Mouse (Mus musculus) CH12.LX (cell line): ENCODE data around the gene Chrne. TPM values are rescaled to one million over a fixed set of nuclear protein-coding genes. Genes with fewer than 3 reads are reported as not detected.

Source experiments
- DNase-seq: peaks from one replicate; pipeline ENCODE4 v3.0.0-alpha.2; 2013; ENCODE audit errors: extremely low read depth
- H3K27ac ChIP-seq: 2 replicates; pipeline ENCODE4 v1.5.1; 2012; ENCODE audit warnings: low read depth, mild to moderate bottlenecking, control low read depth, moderate library complexity; ENCODE audit not compliant: insufficient read depth
- H3K27me3 ChIP-seq: replicated peaks from 2 replicates; pipeline ENCODE3; 2012; ENCODE audit warnings: inconsistent platforms
- H3K36me3 ChIP-seq, 2 experiments: replicated peaks in 1 of 2; 2 replicates each; pipeline versions ENCODE3 to v1.6.1; 2012; ENCODE audit warnings: inconsistent platforms in 1 of 2, low read length in 1 of 2, mild to moderate bottlenecking in 1 of 2, mixed read lengths in 1 of 2, moderate library complexity in 1 of 2; ENCODE audit not compliant: control insufficient read depth in 1 of 2, insufficient read depth in 1 of 2
- H3K4me1 ChIP-seq, 2 experiments: 2 replicates each; pipeline ENCODE4 v1.6.1; 2012; ENCODE audit warnings: inconsistent platforms in 1 of 2, moderate library complexity in 1 of 2; ENCODE audit not compliant: insufficient read depth in 2 of 2, control insufficient read depth in 1 of 2
- H3K4me2 ChIP-seq: 2 replicates; pipeline ENCODE4 v1.6.1; 2012; ENCODE audit warnings: low read depth, mild to moderate bottlenecking, control low read depth; ENCODE audit not compliant: poor library complexity, insufficient read depth, severe bottlenecking
- H3K4me3 ChIP-seq, 3 experiments: fragments of 150-350 bp in 1 of 3; sonication (generic) in 1 of 3; replicated peaks in 1 of 3; 2 replicates each; pipeline versions ENCODE3 to v1.5.1; 2011 to 2012; ENCODE audit warnings: low read depth in 2 of 3, low read length in 2 of 3, mild to moderate bottlenecking in 2 of 3, moderate library complexity in 2 of 3, control low read depth in 1 of 3, improper control_type of control experiment in 1 of 3, inconsistent platforms in 1 of 3, mixed read lengths in 1 of 3; ENCODE audit not compliant: poor library complexity in 1 of 3
- H3K79me2 ChIP-seq: replicated peaks from 2 replicates; pipeline ENCODE4 v1.6.1; 2012; ENCODE audit warnings: mild to moderate bottlenecking, moderate library complexity; ENCODE audit not compliant: control insufficient read depth, poor library complexity, insufficient read depth, severe bottlenecking; ENCODE audit errors: extremely low read depth
- H3K9ac ChIP-seq: 2 replicates; pipeline ENCODE4 v1.6.1; 2012; ENCODE audit warnings: low read depth, mild to moderate bottlenecking, control low read depth, moderate library complexity; ENCODE audit not compliant: insufficient read depth
- H3K9me3 ChIP-seq: replicated peaks from 2 replicates; pipeline ENCODE3; 2012; ENCODE audit warnings: low read length, inconsistent platforms, mixed read lengths
- BHLHE40 ChIP-seq: IDR thresholded peaks from 2 replicates; pipeline ENCODE4 v1.6.1; 2011; ENCODE audit warnings: mild to moderate bottlenecking, low read depth, low read length, improper control_type of control experiment
- CHD1 ChIP-seq: IDR thresholded peaks from 2 replicates; pipeline ENCODE4 v1.6.1; 2012; ENCODE audit warnings: low read depth, low read length, improper control_type of control experiment, inconsistent platforms
- ELF1 ChIP-seq: IDR thresholded peaks from 2 replicates; pipeline ENCODE4 v1.6.1; 2014; ENCODE audit warnings: low read depth, mild to moderate bottlenecking, inconsistent platforms, low read length, improper control_type of control experiment
- GABPA ChIP-seq: IDR thresholded peaks from 2 replicates; pipeline ENCODE4 v1.6.1; 2012; ENCODE audit warnings: low read depth, low read length, improper control_type of control experiment, inconsistent platforms; ENCODE audit not compliant: insufficient replicate concordance
- HCFC1 ChIP-seq: IDR thresholded peaks from 2 replicates; pipeline ENCODE4 v1.6.1; 2012; ENCODE audit warnings: low read depth, mild to moderate bottlenecking, inconsistent platforms, low read length, improper control_type of control experiment
- IRF4 ChIP-seq: IDR thresholded peaks from 2 replicates; pipeline ENCODE4 v1.6.1; 2014; ENCODE audit warnings: low read depth, mild to moderate bottlenecking, inconsistent platforms, low read length, improper control_type of control experiment
- JUN ChIP-seq: IDR thresholded peaks from 2 replicates; pipeline ENCODE4 v1.6.1; 2011; ENCODE audit warnings: low read depth, mild to moderate bottlenecking, low read length, improper control_type of control experiment, moderate library complexity; ENCODE audit not compliant: insufficient read depth
- JUND ChIP-seq: conservative IDR thresholded peaks from 2 replicates; pipeline ENCODE4 v1.6.1; 2011; ENCODE audit warnings: low read depth, low read length, improper control_type of control experiment
- MAX ChIP-seq: IDR thresholded peaks from 2 replicates; pipeline ENCODE4 v1.6.1; 2011; ENCODE audit warnings: low read length, improper control_type of control experiment
- MAZ ChIP-seq: IDR thresholded peaks from 2 replicates; pipeline ENCODE4 v1.6.1; 2012; ENCODE audit warnings: low read depth, mild to moderate bottlenecking, inconsistent platforms, low read length, improper control_type of control experiment, moderate library complexity
- MYC ChIP-seq: IDR thresholded peaks from 2 replicates; pipeline ENCODE4 v1.6.1; 2011; ENCODE audit warnings: low read depth, mild to moderate bottlenecking, improper control_type of control experiment, low read length
- NRF1 ChIP-seq: IDR thresholded peaks from 2 replicates; pipeline ENCODE4 v1.6.1; 2014; ENCODE audit warnings: low read depth, mild to moderate bottlenecking, inconsistent platforms, low read length, improper control_type of control experiment, moderate library complexity
- PAX5 ChIP-seq: IDR thresholded peaks from 2 replicates; pipeline ENCODE4 v1.6.1; 2012; ENCODE audit warnings: low read length, inconsistent platforms, mixed read lengths
- POLR2A ChIP-seq: IDR thresholded peaks from 2 replicates; pipeline ENCODE4 v1.6.1; 2011; ENCODE audit warnings: low read depth, mild to moderate bottlenecking, improper control_type of control experiment, low read length
- POLR2AphosphoS2 ChIP-seq: IDR thresholded peaks from 2 replicates; pipeline ENCODE4 v1.6.1; 2011; ENCODE audit warnings: low read depth, low read length, improper control_type of control experiment
- RAD21 ChIP-seq: IDR thresholded peaks from 2 replicates; pipeline ENCODE4 v1.6.1; 2011; ENCODE audit warnings: low read depth, mild to moderate bottlenecking, low read length, improper control_type of control experiment, moderate library complexity
- RCOR1 ChIP-seq: conservative IDR thresholded peaks from 2 replicates; pipeline ENCODE4 v1.6.1; 2012; ENCODE audit warnings: low read depth, mild to moderate bottlenecking, inconsistent platforms, low read length, improper control_type of control experiment
- SMC3 ChIP-seq: IDR thresholded peaks from 2 replicates; pipeline ENCODE4 v1.6.1; 2011; ENCODE audit warnings: low read depth, low read length, improper control_type of control experiment
- TBP ChIP-seq: conservative IDR thresholded peaks from 2 replicates; pipeline ENCODE4 v1.6.1; 2011; ENCODE audit warnings: low read depth, low read length, improper control_type of control experiment
- TCF12 ChIP-seq: IDR thresholded peaks from 2 replicates; pipeline ENCODE4 v1.6.1; 2014; ENCODE audit warnings: low read depth, mild to moderate bottlenecking, inconsistent platforms, low read length, improper control_type of control experiment
- UBTF ChIP-seq: IDR thresholded peaks from 2 replicates; pipeline ENCODE4 v1.6.1; 2012; ENCODE audit warnings: low read depth, mild to moderate bottlenecking, inconsistent platforms, low read length, improper control_type of control experiment, moderate library complexity
- ZC3H11A ChIP-seq: IDR thresholded peaks from 2 replicates; pipeline ENCODE4 v1.6.1; 2012; ENCODE audit warnings: low read depth, mild to moderate bottlenecking, inconsistent platforms, low read length, improper control_type of control experiment
- ZKSCAN1 ChIP-seq: IDR thresholded peaks from 2 replicates; pipeline ENCODE4 v1.6.1; 2012; ENCODE audit warnings: low read depth, inconsistent platforms, low read length, improper control_type of control experiment, borderline replicate concordance
- ZMIZ1 ChIP-seq: IDR thresholded peaks from 2 replicates; pipeline ENCODE4 v1.6.1; 2012; ENCODE audit warnings: low read depth, mild to moderate bottlenecking, inconsistent platforms, low read length, improper control_type of control experiment
- ZNF384 ChIP-seq: IDR thresholded peaks from 2 replicates; pipeline ENCODE4 v1.6.1; 2012; ENCODE audit warnings: low read depth, low read length, improper control_type of control experiment, inconsistent platforms
- dilution Hi-C: fragments of 300-500 bp; cut with MboI; formaldehyde crosslinking; loops from 2 replicates; pipeline ENCODE4 v1.14.3; 2020; ENCODE audit warnings: low sequenced_read_pairs; ENCODE audit not compliant: extremely low pct_unique_long_range_greater_than_20kb, extremely low pct_ligation_motif_present
- in situ Hi-C: fragments of 300-500 bp; cut with MboI; formaldehyde crosslinking; loops from 3 replicates; pipeline ENCODE4 v1.14.3; 2019; ENCODE audit warnings: low sequenced_read_pairs, low pct_ligation_motif_present, low pct_unique_long_range_greater_than_20kb, mixed read lengths
- polyA plus RNA-seq: library from polyadenylated mRNA; unstranded; fragments of >175 nt; gene quantifications from 2 replicates; pipeline ENCODE4 v1.2.1, GENCODE M21; 2012; ENCODE audit warnings: low read depth; ENCODE audit not compliant: insufficient read length
- total RNA-seq, 2 experiments: library from RNA; depleted of rRNA; stranded (reverse); fragments of 300-350 nt in 1 of 2; fragments of >200 nt in 1 of 2; gene quantifications; 2 replicates each; pipeline ENCODE4 v1.2.3; 2012 to 2014

Chrne gene
- total and polyA plus RNA-seq, 3 experiments = not detected

DNA sequence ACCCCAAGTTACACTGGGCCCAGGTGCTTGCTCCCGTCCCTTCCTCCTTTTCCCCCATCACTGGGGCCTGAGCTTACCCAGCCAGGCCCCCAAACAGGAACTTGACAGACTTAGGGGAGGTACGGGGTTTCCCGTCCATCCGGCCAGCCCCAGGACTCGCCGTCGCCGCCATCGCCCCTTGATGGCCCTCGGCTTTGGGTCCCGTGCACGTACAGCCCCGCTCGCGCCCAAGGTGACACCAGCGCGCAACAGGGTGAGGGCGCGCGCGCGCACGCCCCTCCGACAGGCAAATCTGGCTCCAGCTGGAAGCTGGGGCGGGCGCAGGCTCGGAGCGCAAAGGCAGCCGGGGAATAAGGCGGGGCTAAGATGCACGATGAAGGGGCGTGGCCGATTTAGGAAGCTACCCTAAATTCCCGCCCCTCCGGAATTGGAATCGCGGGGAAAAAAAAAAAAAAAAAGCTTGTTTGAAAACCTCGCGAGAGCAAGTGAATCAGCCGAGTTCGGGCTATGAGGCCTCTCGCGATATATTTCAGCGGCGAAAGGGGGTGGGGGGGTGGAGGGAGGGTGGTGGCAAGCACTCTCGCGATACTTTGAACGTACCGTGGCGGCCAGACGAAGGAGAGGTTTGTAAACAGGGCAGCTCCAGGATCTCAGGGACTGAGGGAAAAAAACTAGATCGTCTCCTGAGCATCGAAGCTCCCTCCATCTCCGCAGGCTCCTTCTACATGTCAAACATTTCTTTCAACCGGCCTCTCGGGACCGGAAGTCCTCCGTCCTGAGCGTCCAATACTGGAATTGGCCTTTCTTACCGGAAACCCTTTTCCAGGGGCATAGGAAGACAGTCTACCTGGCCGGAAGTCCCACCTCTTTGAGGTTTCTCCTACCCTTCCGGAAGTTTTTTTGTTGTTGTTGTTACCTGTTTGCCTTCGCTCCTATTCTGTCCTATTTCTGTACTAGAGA is 28.0 kb upstream of the Chrne start, which contains the start of the genes Rnf167 and Slc25a11 (continued):
- peak; percentile 96 for TF ChIP-seq BHLHE40

DNA sequence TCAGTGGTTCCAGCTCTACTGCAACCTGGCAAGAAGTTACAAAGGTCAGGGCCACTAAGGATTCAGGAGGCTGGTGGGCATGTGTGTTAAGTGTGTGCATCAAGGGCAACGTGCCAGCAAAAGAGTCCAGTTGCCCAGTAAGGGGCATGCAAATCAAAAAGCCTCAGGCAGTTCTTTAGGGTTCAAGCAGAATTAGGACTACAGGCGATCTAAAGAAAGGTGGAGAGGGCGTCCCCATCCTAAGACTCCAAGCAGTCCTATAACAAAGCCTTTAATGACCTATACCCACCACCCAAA is 27.2 kb upstream of the Chrne start:
- Histone ChIP-seq H3K9me3 (no peaks in the 10 kb centered on the region), H3K4me2 (peak overlapping the region; percentile 81), H3K9ac (peak overlapping the region; percentile 93), H3K27me3 (no peaks in the 10 kb centered on the region), H3K36me3 (peaks cover 34 to 72% of the 10 kb centered on the region in 2 experiments), H3K4me3 (peak overlapping the region; percentile 66 to 99 (median 80))
- DNase-seq = no peak
- in situ Hi-C loops = no loop called here
- TF ChIP-seq MAX (no peak), IRF4 (no peak), CHD1 (peak; percentile 40; the same call in 1 of the 2 replicates), HCFC1 (no peak), ZNF384 (no peak), ZC3H11A (no peak), POLR2AphosphoS2 (no peak), JUND (no peak)
- TF ChIP-seq, all 38 proteins: peak for 1
- peak overlapping the region; percentile 58; the same call in 1 of the 2 replicates for H3K27ac ChIP-seq
- peaks cover 44% of the 10 kb centered on the region for H3K79me2 ChIP-seq
- H3K4me1 ChIP-seq = peaks cover 25 to 43% of the 10 kb centered on the region in 2 experiments
- dilution Hi-C loops = no loop called here

DNA sequence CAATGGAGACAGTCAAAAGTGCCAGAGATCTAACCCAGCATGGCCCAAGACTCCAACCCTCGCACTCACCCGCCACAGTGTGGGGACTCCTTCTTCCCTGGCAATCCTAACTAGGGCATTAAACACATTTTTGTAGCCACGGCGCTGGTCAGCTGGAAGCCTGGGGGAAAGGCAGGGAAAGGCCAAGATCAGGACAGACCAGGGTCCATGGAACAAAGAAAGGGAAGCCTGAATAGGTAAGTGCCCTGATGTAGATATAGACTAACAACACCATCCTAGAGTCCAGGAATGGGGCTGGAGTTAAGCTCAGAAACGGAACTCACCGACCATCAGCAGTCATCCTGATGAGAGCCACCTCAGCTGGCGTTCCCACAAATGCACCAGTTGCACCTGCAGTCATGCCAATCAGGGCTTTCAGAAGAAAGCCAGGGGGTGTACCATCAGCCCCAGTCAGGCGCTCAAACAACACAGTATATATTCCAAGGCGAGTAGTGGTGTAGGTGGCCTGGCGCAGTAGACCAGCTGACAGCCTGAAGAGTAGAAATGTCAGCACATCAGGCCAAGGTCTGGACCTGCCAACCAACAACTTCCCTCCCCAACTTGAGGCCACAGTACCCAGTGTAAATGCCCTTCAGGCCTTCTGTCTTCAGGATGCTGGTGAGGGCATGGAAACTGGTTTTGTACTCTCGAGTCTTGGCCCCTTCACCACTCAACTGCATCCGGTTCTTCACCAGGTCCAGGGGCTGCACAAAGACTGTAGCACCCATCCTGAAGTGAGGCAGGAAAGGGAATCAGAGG is 26.6 kb upstream of the Chrne start:
- dilution Hi-C loops (no loop called here), in situ Hi-C loops (no loop called here)
- peak; percentile 17 for DNase-seq
- TF ChIP-seq RCOR1 = no peak
- TF ChIP-seq UBTF = no peak
- TF ChIP-seq MAZ = no peak
- TF ChIP-seq TCF12 = no peak
- no peak for TF ChIP-seq NRF1
- TF ChIP-seq JUN = no peak
- no peak for TF ChIP-seq ELF1
- no peak for TF ChIP-seq BHLHE40
- TF ChIP-seq GABPA = no peak
- TF ChIP-seq RAD21 = no peak
- TF ChIP-seq SMC3 = no peak
- no peak for TF ChIP-seq ZKSCAN1
- no peak for TF ChIP-seq MYC
- no peak for TF ChIP-seq PAX5
- TF ChIP-seq IRF4 = no peak
- no peak for TF ChIP-seq TBP
- no peak for TF ChIP-seq POLR2A
- TF ChIP-seq ZC3H11A = no peak
- no peak for TF ChIP-seq ZMIZ1
- peak overlapping the region; percentile 93 for H3K9ac ChIP-seq
- no peaks in the 10 kb centered on the region for H3K27me3 ChIP-seq
- H3K27ac ChIP-seq = no peak overlapping the region
- peaks cover 39% of the 10 kb centered on the region for H3K79me2 ChIP-seq
- peaks cover 29 to 67% of the 10 kb centered on the region in 2 experiments for H3K36me3 ChIP-seq
- peaks cover 20 to 38% of the 10 kb centered on the region in 2 experiments for H3K4me1 ChIP-seq
- H3K4me2 ChIP-seq = peak overlapping the region; percentile 81
- no peaks in the 10 kb centered on the region for H3K9me3 ChIP-seq
- H3K4me3 ChIP-seq = peak overlapping the region; percentile 66 to 99 (median 80)
